Mouse (Mus musculus): ENCODE data around the gene Hyls1. TPM values are rescaled to one million over a fixed set of nuclear protein-coding genes. Genes with fewer than 3 reads are reported as not detected.

Gene Hyls1
- total RNA-seq, 2 experiments from 2014 or later = 14.8 to 15.3 TPM

- no peak for DNase-seq (ENCODE audit: low spot score in 2 of 2)
These were observed 25.5 kb downstream of the Hyls1 start for GRCm38 (mm10) chr9:35544666-35545065.

- DNase-seq (ENCODE audit: low spot score in 2 of 2) = no peak
These were observed 26.9 kb downstream of the Hyls1 start for GRCm38 (mm10) chr9:35543099-35543860.

DNA sequence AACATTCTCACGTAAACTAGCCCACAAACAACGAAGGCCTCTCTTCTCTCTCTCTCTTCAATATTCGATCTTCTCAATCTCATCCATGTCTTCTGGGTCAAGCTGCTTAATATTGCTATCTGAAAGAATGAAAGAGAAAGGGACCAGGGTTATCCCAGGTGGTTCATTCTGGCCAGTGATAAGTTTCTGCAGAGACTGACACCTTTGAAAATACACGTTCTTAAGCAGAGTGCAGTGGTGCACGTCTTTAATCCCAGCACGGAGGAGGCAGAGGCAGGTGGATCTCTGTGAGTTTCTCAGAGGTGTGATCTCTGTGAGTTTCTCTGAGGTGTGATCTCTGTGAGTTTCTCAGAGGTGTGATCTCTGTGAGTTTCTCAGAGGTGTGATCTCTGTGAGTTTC, 28.3 kb downstream of the Hyls1 start:
- no peak for DNase-seq (ENCODE audit: low spot score in 2 of 2)

GRCm38 (mm10) chr9:35541488-35541887, 28.7 kb downstream of the Hyls1 start:
- peak; percentile 65 to 89 for DNase-seq (ENCODE audit: low spot score in 2 of 2)

DNA sequence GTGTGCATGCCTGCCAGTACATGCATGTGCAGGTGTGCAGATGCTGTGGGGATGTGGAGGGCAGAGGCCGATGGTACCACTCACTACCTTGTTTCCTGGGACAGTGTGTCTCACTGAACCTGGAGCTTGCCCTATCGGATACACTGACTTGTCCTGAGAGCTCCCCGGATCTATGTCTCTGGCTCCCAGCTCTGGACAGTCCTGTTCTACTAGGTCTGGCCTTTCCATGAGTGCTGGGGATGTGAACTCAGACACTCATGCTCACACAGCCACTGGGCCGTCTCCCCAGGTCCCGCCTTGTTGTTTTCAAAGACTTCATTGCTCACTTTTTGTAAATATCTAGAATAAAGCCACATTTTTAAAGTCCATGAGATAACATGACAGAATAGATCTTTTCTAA, 29.2 kb downstream of the Hyls1 start:
- DNase-seq (ENCODE audit: low spot score in 2 of 2) = no peak

DNA sequence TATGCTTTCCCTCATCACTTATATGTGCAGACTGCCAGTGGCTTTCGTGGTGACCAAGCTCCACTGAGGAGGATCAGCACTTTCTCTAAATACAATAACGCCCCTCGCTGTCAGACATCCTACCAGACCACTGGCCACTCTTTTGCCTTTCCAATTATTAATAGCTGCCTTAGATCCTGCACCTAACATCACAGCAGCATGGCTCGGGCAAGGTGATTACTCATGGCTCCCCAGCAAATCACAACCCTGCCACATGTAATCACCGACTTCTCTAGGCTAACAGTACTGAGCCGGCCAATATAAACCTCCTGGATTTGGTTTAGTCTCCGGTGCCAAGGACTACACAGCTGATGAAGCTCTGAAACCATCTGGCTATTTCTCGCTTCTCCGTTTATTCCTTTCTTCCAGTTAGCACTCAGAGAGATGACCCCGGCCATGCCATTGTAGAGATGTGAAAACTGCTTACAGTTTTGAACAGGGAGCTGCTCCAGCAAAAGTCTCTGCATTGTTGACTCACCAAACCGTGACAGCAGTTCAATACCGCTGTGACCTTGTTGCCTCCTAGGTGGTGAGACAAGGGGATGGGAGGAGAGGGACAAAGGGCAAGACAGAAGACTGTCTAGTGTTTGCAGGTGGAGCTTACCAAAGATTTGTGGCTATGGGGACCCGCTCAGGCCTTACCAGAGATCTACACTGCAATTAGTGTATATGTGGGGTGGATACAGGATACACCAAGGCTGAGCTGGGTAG, 31.0 kb downstream of the Hyls1 start:
- DNase-seq (ENCODE audit: low spot score in 2 of 2) = no peak

- DNase-seq (ENCODE audit: low spot score in 2 of 2) = no peak
These were observed 34.3 kb downstream of the Hyls1 start for GRCm38 (mm10) chr9:35535876-35536275.

DNA sequence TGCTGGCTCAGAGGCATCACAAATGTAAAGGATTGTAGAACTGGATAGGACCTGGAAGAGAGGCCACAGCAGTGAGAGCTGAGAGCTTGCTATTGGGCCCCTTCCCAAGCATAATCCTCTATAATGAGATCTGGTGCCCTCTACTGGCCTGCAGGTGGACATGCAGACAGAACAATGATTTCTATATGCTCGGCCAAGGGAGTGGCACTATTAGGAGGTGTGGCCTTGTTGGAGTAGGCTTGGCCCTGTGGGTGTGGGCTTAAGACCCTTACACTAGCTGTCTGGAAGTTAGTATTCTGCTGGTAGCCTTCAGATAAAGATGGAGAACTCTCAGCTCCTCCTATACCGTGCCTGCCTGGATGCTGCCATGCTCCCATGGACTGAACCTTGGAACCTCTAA, 35.1 kb downstream of the Hyls1 start:
- DNase-seq (ENCODE audit: low spot score in 2 of 2) = peak in 1 of 2 experiments; percentile 72

DNA sequence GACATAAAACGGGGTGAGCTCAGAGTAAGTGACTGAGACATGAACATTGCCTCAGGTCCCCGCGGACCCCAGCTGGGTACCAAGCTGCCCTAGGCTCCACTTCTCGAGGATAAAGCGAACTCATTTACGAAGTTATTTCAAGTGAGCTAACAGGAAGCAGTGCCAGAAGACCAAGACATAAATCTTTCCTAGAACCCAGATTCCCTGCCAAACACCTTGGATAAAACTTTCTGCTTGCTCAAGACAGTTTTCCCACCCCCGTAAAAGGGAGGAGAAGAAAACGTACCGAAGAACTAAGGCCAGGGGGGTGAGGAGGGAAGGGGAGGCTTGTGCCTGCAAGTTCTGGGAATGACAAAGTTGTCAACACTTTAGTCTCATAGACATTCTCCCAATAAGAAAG, 36.9 kb downstream of the Hyls1 start:
- DNase-seq (ENCODE audit: low spot score in 2 of 2) = no peak

- DNase-seq (ENCODE audit: low spot score in 2 of 2) = no peak
These were observed 40.4 kb downstream of the Hyls1 start for GRCm38 (mm10) chr9:35529796-35530195.

DNA sequence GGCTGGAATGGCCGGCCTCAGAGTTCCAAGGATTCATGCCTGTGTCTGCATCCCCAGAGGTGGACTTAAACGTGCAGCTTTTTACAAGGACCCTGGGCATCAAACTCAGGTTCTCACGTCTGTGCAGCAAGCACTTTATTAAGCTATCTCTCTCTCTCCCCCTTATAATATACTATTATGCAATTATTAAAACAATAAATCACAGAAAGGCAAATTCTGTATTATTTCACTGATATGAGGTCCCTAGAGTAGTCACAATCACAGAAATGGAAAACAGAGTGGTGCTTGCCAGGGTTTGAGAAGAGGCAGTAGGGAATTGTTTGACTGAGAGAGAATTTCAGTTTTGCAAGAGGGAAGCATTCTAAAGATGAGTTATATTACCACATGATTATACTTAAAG, 41.1 kb downstream of the Hyls1 start:
- no peak for DNase-seq (ENCODE audit: low spot score in 2 of 2)

DNA sequence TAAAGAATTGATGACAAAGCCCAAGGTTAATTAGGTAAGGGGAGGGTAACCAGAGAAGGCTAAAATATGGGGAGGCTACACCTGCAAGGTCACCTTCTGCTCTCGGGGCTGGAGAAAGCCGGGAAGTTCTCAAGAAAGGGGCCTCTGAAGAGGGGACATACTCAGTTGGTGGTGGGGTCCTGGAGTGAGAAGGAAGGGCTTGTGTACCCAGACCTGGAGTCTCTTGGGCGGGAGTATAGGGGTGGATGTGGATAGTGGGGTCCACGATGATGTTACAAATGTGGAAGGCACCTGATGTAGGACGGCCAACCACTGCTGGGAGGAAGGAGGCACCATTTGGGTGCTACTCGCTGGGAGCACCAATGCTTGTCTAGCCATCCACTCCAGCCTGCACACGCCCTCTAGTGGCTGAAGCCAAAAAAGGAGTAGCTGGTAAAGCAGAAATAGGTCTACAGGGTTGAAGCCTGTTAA, 46.2 kb downstream of the Hyls1 start:
- peak; percentile 74 to 86 for DNase-seq (ENCODE audit: low spot score in 2 of 2)

DNA sequence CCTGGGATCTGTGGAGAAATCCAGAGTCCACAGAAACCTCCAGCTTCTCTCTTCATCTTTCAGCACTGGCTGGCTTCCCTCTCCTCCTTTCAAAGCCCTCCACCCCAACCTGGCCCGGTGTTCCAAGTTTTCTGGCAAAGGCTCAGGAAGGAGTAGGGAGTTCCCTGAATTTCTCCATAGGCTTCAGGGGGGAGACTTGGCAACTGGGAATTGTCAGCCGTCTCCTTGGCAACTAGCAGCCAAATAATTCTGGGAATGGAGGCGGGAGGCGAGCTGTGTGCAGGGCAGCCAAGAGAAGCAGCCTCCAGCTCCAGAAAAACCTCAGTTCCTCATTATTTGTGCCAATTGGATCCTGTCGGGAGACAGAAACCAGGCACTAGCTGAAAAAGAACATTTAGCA, 46.7 kb downstream of the Hyls1 start:
- DNase-seq (ENCODE audit: low spot score in 2 of 2) = peak; percentile 70 to 79

DNA sequence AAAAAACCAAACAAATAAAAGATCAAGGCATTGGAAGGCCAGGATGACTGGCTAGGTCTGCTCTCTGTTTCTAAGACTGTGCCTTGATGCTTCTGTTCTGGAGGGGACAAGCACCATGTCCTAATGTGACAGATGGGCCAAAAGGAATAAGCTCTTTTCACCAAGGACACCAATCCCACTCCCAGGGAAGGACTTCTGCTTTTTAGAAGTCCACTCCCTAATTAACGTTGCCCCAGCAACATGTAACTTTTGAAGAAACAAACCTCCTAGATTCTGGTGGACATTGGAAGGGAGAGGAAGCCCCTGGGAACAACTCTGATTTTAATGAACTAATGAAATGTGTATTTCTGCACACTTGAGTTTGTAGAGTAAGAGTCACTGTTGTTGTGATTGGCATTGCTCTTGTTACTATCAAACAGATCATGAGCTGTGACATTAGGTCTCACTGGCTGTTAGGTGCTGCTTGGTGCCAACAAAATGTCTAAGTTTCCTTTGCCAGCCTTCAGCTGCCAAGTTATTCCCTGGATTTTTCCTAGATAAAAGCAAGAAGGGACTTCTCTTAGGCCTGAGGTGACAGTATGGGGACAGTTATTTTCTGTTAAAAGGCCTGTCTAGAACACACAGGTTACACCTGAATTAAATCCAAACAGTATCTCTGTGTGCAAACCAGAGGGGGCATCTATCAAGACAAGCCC, 47.2 kb downstream of the Hyls1 start:
- DNase-seq (ENCODE audit: low spot score in 2 of 2) = no peak

GRCm38 (mm10) chr9:35522241-35522640, 48.0 kb downstream of the Hyls1 start:
- no peak for DNase-seq (ENCODE audit: low spot score in 2 of 2)

- no peak for DNase-seq (ENCODE audit: low spot score in 2 of 2)
These were observed 49.4 kb downstream of the Hyls1 start for GRCm38 (mm10) chr9:35520631-35521348.

GRCm38 (mm10) chr9:35518169-35518568, 52.0 kb downstream of the Hyls1 start, which contains the start of gene Gm1113:
Gm1113 (minus strand) TSS chr9:35518269.
- no peak for DNase-seq (ENCODE audit: low spot score in 2 of 2)

DNA sequence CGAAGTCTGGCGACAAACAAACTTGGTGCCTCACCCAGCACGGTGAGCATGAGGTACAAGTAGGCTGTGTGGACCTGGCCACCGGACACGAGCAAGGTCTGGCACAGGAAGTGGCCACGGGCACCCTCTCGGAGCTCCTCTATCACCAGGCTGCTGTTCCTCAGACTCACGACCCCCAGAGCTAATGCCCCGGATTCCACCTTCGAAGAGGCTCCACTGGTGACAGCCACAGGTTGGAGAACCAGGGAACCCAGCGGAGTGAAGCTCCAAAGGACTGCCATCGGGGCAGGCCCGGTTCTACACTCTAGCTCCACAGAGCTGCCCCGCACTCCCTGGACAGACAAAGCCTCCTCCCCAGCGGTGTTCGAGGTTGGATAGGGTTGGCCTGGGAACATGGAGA, 53.5 kb downstream of the Hyls1 start:
- DNase-seq (ENCODE audit: low spot score in 2 of 2) = no peak

DNA sequence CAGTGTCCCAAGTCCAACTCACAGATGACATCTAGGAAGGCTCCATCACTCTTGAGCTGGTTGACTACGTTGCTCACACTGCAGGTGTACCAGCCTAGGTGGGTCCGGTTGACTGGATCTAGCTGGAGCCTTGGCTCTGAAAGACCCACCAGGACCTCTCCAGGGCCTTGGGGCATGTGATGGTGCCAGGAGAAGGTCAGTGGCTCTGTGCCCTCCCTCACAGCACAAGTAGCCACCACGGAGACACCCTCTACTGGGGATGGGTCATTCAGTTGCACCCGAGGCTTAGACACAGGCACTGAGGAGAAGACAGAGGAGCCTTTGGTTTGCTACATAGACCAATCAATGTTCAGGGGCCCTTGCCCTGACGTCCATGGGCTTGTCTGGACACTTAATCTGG, 54.0 kb downstream of the Hyls1 start:
- DNase-seq (ENCODE audit: low spot score in 2 of 2) = no peak

GRCm38 (mm10) chr9:35513900-35514299, 56.3 kb downstream of the Hyls1 start:
- no peak for DNase-seq (ENCODE audit: low spot score in 2 of 2)
